Mouse (Mus musculus) cerebellum, adult 9-11 months (tissue): Measurements from ENCODE around the gene Nop58.
"Not testable (repeated sequence)": the region's sequence is repeated elsewhere in the genome, so short reads cannot be mapped to it uniquely, and the experiment has no call there.

ENCODE experiments used
- DNase-seq: peaks from one replicate; pipeline ENCODE4 v3.0.0; 2022

Nop58 gene

DNA sequence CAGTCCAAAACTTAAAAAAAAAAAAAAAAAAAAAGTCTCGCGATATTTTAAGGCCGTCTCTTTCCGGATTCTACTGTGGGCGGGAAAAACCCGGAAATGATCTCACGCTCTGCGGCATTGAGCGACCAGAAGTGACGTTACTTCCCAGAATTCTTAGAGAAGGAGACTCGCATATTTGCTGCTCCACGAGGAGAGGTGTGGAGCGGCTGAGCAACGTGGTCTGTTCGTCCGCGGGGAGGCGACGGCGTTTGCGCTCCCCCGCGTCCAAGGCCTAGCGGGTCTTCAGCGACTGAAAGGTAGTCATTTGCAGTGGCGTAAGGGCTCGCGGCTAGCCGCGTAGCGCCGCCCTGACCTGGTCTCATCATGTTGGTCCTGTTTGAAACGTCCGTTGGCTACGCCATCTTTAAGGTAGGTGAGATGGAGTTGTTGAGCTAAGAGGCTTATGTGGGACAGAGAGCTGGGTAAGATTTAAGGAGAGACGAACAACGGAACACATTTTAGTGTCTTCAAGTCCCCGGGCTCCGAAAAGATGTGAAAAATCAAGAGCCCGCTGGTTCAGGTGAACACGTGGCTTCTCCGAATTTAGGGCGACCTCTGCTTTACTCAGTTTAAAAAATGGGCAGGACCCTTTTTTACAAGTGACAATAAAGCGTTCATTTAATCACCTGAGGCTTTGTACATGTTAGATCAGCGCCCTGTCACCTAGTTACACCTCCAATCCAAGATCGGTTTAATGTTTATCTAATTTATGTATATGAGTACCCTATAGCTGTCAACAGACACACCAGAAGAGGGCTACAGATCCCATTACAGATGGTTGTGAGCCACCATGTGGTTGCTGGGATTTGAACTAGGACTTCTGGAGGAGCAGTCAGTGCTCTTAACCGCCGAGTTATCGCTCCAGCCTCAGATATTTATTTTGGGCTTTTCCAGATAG lies at the start of gene Nop58:
Gene Nop58 (plus strand): TSS at position 153 of the 937 bp plus-strand sequence.
- peak; percentile 93 for DNase-seq

DNA sequence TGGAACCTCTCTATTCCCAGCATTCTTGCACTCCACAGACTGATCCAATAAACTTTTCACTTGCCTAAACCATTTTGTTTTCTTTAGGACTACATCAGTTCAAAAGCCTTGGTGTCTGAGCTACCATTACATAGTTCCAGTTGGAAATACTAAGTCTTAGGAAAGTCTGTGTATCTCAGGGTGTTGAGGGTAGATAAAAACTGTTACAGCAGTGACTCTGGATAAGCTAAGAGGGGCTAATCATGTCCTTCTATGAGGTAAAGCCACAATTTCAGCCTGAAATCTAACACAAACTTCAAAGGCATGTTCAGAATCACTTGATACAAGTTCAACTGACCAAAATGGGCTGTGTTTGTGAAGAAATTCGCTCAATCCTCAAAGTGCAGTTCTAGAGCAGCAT lies 48.4 kb upstream of the Nop58 start:
- DNase-seq, result no peak

DNA sequence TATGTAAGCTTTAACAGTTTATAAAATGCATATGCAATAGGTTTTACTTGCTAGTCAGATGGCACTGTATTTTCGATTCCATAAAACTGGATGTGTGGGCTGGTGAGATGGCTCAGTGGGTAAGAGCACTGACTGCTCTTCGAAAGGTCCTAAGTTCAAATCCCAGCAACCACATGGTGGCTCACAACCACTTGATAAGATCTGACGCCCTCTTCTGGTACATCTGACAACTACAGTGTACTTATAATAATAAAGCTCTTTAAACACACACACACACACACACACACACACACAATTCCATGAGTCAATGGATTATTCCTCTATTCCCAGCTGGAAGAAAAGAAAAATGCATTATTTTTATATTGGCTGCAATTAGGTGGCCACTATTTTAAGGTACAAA lies 46.4 kb upstream of the Nop58 start:
- DNase-seq, result no peak

DNA sequence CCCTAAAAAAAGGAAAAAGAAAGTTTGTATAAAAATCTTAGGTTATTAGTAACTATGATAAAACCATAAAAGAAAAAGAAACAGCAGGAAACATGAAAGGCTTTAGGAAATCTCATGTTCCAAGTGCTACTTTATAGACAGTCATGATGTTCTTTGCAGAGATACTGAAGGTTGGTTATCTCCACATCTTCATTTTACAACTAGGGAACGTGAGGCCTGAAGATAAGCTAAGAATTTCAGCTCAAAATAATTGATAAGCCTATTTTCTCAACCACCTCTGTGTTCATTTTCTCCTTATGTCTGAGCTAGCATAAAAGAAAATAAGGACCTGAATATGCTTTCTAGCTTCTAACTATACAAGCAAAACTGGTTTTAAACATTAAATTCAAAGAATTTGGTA lies 42.3 kb upstream of the Nop58 start:
- DNase-seq, result no peak

DNA sequence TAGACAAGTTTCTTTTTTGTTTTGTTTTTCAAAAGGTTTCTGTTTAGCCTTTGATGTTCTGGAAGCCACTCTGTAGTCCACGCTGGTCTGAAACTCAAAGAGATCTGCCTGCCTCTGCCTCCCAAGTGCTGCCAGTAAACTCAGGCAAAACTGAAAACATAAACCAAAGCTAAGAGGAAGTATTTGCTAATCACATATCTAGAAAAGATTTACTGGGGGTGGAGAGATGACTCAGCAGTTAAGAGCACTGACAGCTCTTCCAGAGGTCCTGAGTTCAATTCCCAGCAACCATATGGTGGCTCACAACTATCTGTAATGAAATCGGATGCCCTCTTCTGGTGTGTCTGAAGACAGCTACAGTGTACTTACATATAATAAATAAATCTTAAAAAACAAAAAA lies 38.3 kb upstream of the Nop58 start:
- not testable (repeated sequence) for DNase-seq

DNA sequence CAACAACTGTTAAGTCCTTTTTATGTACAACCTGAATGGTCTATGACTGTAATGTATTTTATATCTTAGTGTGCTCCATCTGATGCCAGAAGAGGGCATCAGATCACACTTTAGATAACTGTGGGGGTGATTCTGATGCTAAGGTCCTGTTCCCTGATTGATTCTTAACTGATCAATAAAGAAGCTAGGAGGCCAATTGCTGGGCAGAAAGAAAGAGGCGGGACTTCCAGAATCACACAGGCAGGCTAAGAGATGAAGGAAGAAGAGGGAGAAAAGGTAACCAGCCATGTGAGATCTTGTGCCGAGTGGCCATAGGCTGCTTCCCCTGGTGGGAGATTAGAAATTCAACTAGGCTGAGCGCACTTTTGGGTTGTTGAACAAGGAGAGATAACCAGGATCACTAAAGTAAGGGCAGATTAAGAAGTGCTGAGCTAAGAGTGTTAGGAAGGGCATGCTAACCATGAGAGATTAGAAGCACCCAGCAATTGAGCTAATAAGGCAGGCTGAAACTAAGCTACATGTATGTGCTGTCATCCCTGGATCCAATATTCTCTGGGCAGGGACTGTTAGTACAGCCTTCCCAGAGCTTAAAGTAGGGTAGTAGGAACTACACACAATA lies 33.5 kb upstream of the Nop58 start:
- DNase-seq, result no peak

DNA sequence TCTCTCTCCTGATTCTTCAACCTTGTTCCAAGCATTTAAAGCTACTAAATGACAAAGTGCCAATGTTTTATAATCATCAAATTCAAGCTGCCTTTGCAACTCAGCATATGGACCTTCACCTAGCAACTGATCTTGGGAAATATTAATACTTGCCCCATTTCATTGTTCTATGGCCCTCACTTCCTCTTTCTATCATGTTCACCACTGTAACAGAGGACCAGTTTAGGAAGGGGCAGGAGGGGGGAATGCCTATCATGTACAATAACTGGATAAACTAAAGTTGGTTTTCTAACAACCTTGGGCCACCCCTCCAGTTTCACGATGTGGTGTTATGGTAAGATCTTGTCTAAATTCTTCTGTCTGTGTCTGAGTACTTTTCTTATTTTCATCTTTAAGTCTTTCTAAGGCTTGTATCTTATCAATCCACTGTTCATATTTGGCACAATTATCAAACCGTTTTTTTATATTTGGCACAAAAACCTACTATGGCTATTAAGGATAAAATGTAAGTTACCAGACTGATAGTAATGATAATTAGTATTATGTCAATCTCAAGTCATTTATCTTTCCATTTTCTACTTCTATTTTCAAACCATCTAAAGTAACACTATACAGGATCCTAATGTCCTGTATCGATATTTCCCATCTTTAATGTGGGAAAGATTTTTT lies 31.4 kb upstream of the Nop58 start:
- no peak for DNase-seq

DNA sequence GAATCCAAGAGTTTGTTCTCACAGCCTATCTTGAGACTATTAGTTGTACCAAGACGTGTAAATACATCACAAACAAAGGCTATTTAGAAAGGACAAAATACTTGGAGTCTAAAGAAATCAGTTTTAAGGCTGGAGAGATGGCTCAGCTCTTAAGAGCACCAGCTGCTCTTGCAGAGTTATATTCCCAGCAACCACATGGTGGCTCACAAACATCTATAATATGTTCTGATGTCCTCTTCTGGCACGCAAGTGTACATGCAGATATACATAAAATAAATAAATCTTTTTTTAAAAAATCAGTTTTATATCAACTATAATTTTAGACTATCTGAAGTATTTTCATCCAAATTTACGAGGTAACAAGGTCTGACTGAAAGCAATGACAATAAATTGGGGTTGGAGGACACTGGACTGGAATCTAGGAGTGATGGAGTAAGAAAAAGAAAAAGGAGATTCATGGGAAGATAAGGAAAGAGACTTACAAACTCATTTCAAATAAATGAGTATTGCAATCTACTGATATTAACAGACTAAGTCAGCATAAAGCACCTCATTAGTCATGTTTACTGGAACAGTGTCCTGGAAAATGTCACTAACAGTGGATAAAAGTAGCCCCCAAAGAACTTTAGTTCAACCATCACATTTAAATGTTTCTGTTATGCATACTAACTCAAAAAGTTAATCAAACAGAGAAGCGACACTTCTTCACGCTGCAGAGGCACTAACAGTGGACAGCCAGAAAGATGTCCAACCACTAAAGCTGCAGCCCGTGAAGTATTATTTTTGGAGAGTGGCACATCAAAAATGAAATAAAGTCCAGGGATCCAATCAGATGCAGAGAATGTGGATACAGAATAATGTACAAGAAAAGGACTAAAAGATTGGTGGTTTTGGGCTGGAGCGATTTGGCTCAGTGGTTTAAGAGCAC lies 28.3 kb upstream of the Nop58 start:
- no peak for DNase-seq

DNA sequence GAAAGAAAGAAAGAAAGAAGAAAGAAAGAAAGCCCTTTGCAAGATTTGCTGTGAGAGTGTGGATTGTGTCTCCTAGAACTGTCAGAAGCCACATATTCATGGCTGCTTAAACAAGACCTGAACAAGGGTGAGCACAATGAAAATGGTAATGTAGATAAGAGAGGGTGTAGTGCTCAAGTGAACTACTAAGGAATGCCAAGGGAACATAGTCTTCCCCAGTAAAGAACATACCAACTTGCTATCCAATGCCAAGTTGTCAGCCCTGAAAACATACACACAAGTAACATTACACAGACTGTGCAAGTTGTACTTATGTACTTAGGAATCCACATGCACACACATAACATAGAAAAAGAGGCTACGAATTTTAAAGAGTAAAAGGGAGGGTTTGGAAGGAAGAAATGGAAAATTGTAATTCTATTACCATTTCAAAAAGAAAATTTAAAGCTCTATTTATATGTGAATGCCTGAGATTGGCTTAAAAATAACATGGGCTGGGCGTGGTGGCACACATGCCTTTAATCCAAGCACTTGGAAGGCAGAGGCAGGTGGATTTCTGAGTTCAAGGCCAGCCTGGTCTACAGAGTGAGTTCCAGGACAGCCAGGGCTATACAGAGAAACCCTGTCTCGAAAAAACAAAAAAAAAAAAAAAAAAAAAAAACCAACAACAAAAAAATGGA lies 21.2 kb upstream of the Nop58 start:
- no peak for DNase-seq

DNA sequence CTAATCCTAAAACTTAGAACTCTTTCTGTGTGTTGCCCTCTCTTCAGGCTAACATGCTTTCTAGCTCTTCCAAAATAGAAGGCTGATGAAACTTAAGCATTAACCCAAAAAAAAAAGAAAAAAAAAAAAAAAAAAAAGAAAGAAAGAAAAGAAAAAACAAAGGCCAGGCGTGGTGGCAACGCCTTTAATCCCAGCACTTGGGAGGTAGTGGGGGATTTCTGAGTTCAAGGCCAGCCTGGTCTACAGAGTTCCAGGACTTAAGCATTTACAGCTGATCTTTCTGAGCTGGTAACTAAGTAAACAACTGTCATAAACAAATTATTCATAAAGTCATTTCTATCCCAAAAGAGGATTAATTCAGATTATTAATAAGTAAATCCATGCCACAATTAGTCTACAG lies 15.9 kb upstream of the Nop58 start:
- DNase-seq, result no peak

DNA sequence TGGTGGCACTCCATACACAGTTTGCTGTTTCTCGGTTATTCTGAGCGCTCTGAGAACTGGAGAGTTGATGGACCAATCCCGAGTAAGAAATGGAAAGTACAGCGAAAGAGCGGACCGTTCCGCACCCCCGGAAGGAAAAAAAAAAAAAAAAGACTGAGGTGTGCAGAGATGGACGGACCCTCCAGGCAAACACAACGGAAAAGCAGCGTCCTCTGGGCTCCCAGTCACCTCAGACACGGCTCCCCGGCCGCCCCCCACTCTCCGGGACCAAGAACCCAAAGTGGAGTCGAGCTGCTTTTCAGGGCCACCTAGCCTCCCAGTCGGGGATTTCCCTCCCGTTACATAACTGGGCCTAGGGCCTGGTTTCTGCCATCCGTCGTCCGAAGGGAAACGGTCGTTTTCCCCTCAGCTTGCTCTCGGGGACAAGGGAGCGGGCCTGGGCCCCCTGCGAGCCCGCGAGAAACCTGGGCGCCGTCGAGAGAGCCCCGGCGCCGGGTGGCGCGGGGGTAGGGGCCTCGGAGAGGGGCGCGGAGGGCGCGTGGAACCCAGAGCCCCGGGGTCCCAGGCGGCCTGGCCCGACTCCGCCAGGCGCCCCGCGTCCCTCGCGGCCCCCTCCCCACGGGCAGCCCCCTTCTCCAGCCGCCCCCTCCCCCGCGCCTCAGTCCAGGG lies 14.7 kb upstream of the Nop58 start:
- peak; percentile 53 for DNase-seq

DNA sequence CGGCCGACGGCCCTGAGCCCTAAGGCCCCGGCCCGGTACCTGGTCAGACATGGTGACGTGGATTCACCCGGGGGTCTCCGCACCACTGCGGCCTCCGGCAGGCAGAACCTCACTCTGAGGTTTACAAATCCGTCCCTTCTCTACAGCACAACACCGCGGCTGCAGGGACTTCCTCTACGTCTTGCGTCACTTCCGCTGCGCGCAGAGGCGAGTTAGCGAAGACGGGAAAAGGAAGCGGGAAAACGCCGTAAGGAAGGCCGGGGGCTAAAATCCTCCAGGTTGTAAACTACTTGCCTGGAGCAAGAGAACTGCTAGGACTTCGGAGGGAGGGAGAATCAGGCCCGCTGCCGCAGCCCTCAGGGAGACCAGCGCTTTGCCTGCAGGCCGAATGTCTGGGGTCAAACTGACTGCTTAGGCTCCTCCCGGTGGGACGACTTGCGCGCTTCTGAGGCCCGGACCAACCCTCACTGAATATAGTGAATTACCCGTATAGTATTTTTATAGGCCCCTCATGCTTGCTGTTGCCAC lies 14.1 kb upstream of the Nop58 start, which contains the start of gene Sumo1:
Gene Sumo1 (minus strand): TSS at position 194 of the 528 bp plus-strand sequence.
- DNase-seq, result peak; percentile 86

DNA sequence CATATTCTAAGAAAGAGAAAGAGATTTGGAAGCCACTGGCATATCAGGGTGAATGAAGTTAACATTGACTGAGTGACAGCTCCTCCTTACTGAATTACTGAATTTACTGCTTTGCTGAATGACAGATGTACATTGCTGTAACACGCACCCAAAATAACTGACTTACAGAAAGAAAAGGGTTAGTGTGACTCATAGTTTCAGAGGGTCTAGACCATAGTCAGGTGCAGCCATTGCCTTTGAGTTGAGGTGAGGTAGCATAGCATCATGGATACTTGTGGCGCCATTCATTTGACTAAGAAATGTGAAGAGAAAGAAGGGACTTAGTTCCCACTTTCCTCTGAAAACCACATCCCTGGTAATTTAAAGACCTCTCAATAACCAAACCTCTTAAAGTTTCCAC lies 11.1 kb upstream of the Nop58 start:
- no peak for DNase-seq

DNA sequence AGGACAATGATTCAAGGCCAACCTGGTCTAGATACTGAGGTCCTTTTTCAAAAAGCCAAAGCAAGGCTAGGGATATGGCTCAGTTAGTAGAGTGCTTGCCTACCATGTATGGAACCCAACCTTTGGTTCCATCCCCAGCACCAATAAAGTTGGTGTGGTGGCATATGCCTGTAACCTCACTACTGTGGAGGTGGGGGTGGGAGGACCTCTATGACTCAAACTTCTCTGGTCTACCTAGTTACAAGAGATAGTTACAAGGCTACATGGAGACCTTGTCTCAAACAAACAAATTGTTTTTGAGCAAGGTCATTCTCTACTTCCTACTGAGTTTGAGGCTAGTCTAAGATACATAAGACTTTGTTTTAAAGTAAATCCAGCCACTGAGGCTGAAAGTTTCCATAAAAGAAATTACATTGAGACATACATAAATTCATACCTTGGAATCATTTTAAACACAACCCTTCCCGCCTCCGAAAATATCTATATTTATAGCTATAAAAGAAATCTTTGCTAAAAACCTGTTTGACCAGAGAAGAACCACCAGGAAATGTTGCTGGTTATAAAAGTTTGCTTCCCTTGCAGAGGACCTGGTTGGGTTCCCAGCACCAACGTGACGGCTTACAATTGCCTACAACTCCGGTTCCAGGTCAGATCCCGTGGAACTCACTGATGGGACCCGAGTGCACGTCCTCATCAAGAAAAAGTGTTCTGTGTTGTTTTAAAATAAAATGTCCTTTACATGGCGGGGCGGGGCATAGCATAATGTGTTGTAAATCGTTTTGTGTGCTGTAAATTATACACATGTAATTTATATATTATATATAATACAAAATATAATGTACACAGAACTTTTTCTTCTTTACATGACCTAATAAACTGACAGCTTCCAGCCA lies 599 bp upstream of the Nop58 start:
- peak; percentile 53 for DNase-seq

DNA sequence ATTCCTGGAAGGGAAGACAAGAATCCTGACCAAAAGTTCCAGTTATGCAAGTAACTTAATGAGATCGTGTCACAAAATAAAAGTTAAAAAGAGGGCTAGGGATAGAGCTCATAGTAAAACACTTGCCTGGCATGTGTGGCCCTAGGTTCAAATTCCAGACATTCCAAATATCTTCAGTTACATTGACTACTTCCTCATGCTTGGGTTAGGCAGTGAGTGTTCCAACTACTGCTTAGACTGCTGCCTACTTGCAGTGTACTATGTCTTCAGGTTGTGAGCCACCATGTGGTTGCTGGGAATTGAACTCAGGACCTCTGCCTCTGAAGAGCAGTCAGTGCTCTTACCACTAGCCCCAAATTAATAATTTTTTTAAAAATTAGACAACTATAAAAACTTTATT lies 2.7 kb downstream of the Nop58 start:
- no peak for DNase-seq

DNA sequence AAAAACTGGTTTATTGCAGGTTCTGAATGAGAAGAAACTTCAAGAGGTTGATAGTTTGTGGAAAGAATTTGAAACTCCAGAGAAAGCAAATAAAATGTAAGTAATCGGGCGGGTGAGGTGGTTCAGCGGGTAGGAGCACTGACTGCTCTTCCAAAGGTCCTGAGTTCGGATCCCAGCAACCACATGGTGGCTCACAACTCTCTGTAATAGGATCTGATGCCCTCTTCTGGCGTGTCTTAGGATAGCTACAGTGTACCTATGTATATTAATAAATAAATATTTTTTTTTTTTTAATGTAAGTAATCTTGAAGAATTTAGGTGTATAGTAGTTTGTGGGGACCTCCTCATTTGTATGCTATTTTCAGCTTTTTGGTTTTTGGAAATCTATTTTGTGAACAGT lies 5.7 kb downstream of the Nop58 start:
- DNase-seq, result no peak

DNA sequence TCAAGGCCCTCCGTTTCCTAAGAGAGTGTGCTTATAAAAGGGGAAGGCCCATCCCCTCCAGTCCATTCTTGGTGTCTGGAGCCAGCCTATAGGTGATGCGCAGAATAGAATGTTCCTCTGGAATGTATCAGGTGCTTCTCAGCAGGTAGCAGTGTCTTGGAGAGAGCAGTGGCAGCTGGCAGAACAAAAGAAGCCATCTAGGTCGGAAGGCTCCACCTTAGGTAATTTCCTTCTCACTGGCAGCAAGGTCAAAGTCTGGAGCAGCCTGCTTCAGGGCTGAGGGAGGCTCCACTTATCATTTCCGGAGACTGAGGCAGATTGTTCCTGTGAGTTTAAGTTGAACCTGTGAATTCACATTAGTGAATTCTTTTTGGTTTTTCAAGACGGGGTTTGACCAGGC lies 13.0 kb downstream of the Nop58 start:
- DNase-seq, result no peak

DNA sequence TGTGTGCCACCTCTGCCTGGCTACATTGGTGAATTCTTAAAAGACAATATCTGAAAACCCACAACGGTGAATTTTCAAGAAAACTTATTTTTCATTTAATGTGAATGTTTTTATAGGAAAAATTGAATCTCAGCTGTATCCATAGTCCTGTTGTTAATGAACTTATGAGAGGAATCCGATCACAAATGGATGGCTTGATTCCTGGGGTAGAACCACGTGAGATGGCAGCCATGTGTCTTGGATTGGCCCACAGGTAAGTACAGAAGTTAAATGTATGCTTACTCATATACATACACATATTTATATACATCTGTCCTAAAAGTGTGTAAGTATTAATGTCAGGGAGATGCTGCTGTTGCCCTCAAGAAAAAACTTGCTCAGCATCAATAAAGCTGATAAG lies 13.4 kb downstream of the Nop58 start:
- DNase-seq, result no peak

DNA sequence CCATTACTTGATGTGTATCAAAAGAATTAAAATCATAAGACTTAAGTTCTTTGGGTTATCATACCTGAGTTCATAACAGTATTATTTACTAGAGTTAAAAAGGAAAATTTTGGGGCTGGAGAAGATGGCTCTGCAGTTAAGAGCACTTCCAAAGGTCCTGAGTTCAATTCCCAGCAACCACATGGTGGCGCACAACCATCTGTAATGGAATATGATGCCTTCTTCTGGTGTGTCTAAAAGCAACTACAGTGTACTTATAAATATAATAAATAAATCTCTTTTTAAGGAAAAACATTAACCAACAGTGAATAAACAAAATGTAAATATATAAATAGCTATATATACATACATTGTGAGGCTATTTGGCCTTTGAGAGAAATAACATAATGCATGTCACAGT lies 17.0 kb downstream of the Nop58 start:
- DNase-seq, result no peak

DNA sequence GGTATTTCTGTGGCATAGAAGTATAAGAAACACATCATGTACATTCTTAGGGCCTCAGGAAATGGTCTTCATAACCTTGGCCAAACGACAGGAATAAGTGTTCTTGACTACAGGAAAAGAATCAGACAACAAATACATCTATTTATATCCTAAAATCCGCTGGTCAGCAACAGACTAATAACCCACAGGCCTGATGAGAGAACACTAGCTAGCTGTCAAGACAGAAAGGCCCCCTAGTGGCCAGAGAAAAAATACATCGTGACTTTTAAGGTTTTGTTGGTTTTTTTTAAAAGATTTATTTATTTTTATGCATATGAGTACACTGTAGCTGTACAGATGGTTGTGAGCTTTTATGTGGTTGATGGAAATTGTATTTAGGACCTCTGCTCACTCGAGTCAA lies 35.1 kb downstream of the Nop58 start:
- peak; percentile 10 for DNase-seq
